Mouse (Mus musculus): ENCODE results near the gene Pld1.

DNA sequence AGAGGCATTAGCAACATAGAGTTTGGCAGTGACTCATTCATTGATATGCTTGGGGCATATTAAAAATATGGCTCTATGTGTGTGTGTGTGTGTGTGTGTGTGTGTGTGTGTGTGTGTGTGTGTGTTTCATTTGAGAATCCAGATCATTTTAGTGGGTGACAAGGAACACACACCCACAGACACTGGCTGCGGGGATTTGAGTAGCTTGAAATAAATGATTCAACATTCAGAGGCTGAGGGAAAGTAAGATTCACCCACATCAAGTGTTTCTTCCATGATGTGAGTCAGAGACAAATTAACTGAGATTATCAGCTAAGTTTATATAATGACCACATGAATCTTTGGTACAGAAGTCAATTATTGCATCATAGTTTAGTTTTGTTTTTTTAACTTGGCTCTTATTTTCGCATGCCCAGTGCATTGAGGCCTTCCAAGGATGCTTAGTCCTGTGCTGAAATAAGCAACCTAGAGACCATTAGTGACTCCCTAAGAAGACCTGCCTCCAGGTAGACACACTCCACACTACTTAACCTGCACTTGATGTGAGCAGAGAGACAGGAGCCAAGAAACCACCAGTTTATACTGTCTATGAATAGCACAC lies 211.3 kb downstream of the Pld1 start:
- TF ChIP-seq CTCF (IDR thresholded peaks at IDR 0.05; ENCODE audit: low read depth), result no peak
- TF ChIP-seq EP300 (optimal IDR thresholded peaks at IDR 0.05), result no peak
